Comparison of ENCODE assay signal across 12 mouse cellular contexts in genomic region chr8:34614031-34614526, GRCm38 (mm10).
A peak's percentile ranks its signal among the peaks of the same experiment; 100 is the strongest.
DNase-seq lines count a peak whose midpoint lies in the region; ATAC-seq and TF ChIP-seq lines count a peak whose summit lies in the region.
"Had no signal": no experiment of that assay in that cellular context is flagged by ENCODE, and none has a peak within 500 bp of the region (broad histone marks: within the 10 kb centered on the region; RNA-seq: fewer than 3 reads in every experiment).

No protein-coding gene starts in this region.

- no peak for TF ChIP-seq EP300 in heart, postnatal 0 days (IDR thresholded peaks at IDR 0.05; ENCODE audit: low read depth)

- H3K9ac ChIP-seq in hindbrain, postnatal 0 days (replicated peaks; ENCODE audit: low read length): no peak overlapping the region
- no peak overlapping the region for H3K9ac ChIP-seq in hindbrain, embryonic 12.5 days
- H3K9ac ChIP-seq in heart, postnatal 0 days (replicated peaks; ENCODE audit: low read depth, low read length): no peak overlapping the region
- no peak overlapping the region for H3K9ac ChIP-seq in midbrain, embryonic 15.5 days
- H3K9ac ChIP-seq: midbrain, embryonic 12.5 days had no signal

- no peak for TF ChIP-seq CTCF in hindbrain, postnatal 0 days (IDR thresholded peaks at IDR 0.05; ENCODE audit: low read depth)
- TF ChIP-seq CTCF in heart, postnatal 0 days (IDR thresholded peaks at IDR 0.05; ENCODE audit: low read depth): no peak

- no peak overlapping the region for H3K4me3 ChIP-seq in hindbrain, postnatal 0 days (ENCODE audit: low read length)
- H3K4me3 ChIP-seq in hindbrain, embryonic 12.5 days: no peak overlapping the region
- H3K4me3 ChIP-seq in heart, postnatal 0 days (ENCODE audit: low read depth, low read length): no peak overlapping the region
- H3K4me3 ChIP-seq in midbrain, embryonic 15.5 days: no peak overlapping the region
- H3K4me3 ChIP-seq in embryonic facial prominence, embryonic 10.5 days: no peak overlapping the region
- H3K4me3 ChIP-seq: forebrain, embryonic 10.5 days; midbrain, embryonic 12.5 days had no signal

- 0 out of 2 replicates have a peak overlapping the region, but pooled peaks have one; percentile 13 for H3K4me2 ChIP-seq in hindbrain, postnatal 0 days (ENCODE audit: low read depth, low read length)
- no peak overlapping the region for H3K4me2 ChIP-seq in hindbrain, embryonic 12.5 days (replicated peaks)
- no peak overlapping the region for H3K4me2 ChIP-seq in heart, postnatal 0 days (ENCODE audit: low read depth, low read length)
- H3K4me2 ChIP-seq in midbrain, embryonic 15.5 days: no peak overlapping the region
- H3K4me2 ChIP-seq: midbrain, embryonic 12.5 days had no signal

- no peaks in the 10 kb centered on the region for H3K27me3 ChIP-seq in hindbrain, postnatal 0 days (ENCODE audit: insufficient read depth, low read length)
- H3K27me3 ChIP-seq in hindbrain, embryonic 12.5 days: no peaks in the 10 kb centered on the region; the same call in 1 of the 2 replicates
- H3K27me3 ChIP-seq in heart, postnatal 0 days (ENCODE audit: control insufficient read depth, insufficient read depth, low read length): peaks cover 3% of the 10 kb centered on the region; the same call in 1 of the 2 replicates
- no peaks in the 10 kb centered on the region for H3K27me3 ChIP-seq in midbrain, embryonic 15.5 days (replicated peaks)
- H3K27me3 ChIP-seq in embryonic facial prominence, embryonic 10.5 days (replicated peaks; ENCODE audit: low read depth, poor library complexity, severe bottlenecking): no peaks in the 10 kb centered on the region
- H3K27me3 ChIP-seq: CH12.LX; midbrain, embryonic 12.5 days had no signal

- peak; percentile 94 for ATAC-seq in hindbrain, postnatal 0 days
- no peak for ATAC-seq in hindbrain, embryonic 12.5 days (ENCODE audit: low FRiP score)
- peak; percentile 83 for ATAC-seq in heart, postnatal 0 days (ENCODE audit: insufficient read depth, low read depth)
- ATAC-seq in midbrain, embryonic 15.5 days (replicated peaks): peak; percentile 62

- H3K27ac ChIP-seq in hindbrain, postnatal 0 days: no peak overlapping the region; the same call in 1 of the 2 replicates
- H3K27ac ChIP-seq in hindbrain, embryonic 12.5 days: no peak overlapping the region
- H3K27ac ChIP-seq in heart, postnatal 0 days (ENCODE audit: low read depth): peak overlapping the region; percentile 47; the same call in 1 of the 2 replicates
- H3K27ac ChIP-seq in midbrain, embryonic 15.5 days: no peak overlapping the region
- H3K27ac ChIP-seq in embryonic facial prominence, embryonic 10.5 days (replicated peaks): no peak overlapping the region
- H3K27ac ChIP-seq: forebrain, embryonic 10.5 days; midbrain, embryonic 12.5 days had no signal

- no peaks in the 10 kb centered on the region for H3K36me3 ChIP-seq in hindbrain, postnatal 0 days (ENCODE audit: insufficient read depth, low read length)
- no peaks in the 10 kb centered on the region for H3K36me3 ChIP-seq in hindbrain, embryonic 12.5 days
- H3K36me3 ChIP-seq in heart, postnatal 0 days (replicated peaks; ENCODE audit: control insufficient read depth, insufficient read depth, low read length): no peaks in the 10 kb centered on the region
- no peaks in the 10 kb centered on the region for H3K36me3 ChIP-seq in midbrain, embryonic 15.5 days (replicated peaks)
- H3K36me3 ChIP-seq in embryonic facial prominence, embryonic 10.5 days (replicated peaks): no peaks in the 10 kb centered on the region
- H3K36me3 ChIP-seq: forebrain, embryonic 10.5 days; midbrain, embryonic 12.5 days had no signal

- 34% methylated on average over 10 of the region's 10 CpGs for WGBS in hindbrain, postnatal 0 days
- WGBS in hindbrain, embryonic 12.5 days: 66% methylated on average over 10 of the region's 10 CpGs
- 56% methylated on average over 10 of the region's 10 CpGs for WGBS in heart, postnatal 0 days
- WGBS in midbrain, embryonic 15.5 days: 57% methylated on average over 10 of the region's 10 CpGs
- 68% methylated on average over 10 of the region's 10 CpGs for WGBS in embryonic facial prominence, embryonic 10.5 days

- H3K9me3 ChIP-seq in hindbrain, postnatal 0 days (ENCODE audit: low read length): no peaks in the 10 kb centered on the region
- H3K9me3 ChIP-seq in hindbrain, embryonic 12.5 days (replicated peaks): no peaks in the 10 kb centered on the region
- H3K9me3 ChIP-seq in heart, postnatal 0 days (replicated peaks; ENCODE audit: control insufficient read depth, low read length): no peaks in the 10 kb centered on the region
- H3K9me3 ChIP-seq in midbrain, embryonic 15.5 days: no peaks in the 10 kb centered on the region
- H3K9me3 ChIP-seq in embryonic facial prominence, embryonic 10.5 days: no peaks in the 10 kb centered on the region
- H3K9me3 ChIP-seq: forebrain, embryonic 10.5 days; midbrain, embryonic 12.5 days had no signal

- H3K4me1 ChIP-seq in hindbrain, postnatal 0 days (ENCODE audit: insufficient read depth, low read length): peaks cover 9% of the 10 kb centered on the region
- no peaks in the 10 kb centered on the region for H3K4me1 ChIP-seq in hindbrain, embryonic 12.5 days
- H3K4me1 ChIP-seq in heart, postnatal 0 days (ENCODE audit: control insufficient read depth, insufficient read depth): peaks cover 6% of the 10 kb centered on the region; the same call in 1 of the 2 replicates
- no peaks in the 10 kb centered on the region for H3K4me1 ChIP-seq in midbrain, embryonic 15.5 days
- peaks cover 12% of the 10 kb centered on the region for H3K4me1 ChIP-seq in embryonic facial prominence, embryonic 10.5 days
- H3K4me1 ChIP-seq: midbrain, embryonic 12.5 days had no signal

- peak; percentile 80 for DNase-seq in hindbrain, postnatal 0 days (ENCODE audit: low spot score)
- DNase-seq in cerebellum, adult 11-12 months: peak; percentile 17
- DNase-seq in heart, postnatal 0 days (ENCODE audit: low spot score): peak; percentile 17
- DNase-seq in kidney, postnatal 14 days: no peak
- DNase-seq in adrenal gland, adult (ENCODE audit: inconsistent age in 2 of 2, low spot score in 1 of 2): no peak
- no peak for DNase-seq in embryonic facial prominence, embryonic 10.5 days (ENCODE audit: low spot score)
- DNase-seq: liver had no signal

Comparison
In these comparisons a context has a peak if more than half of its experiments do, and no peak if none do; other contexts are left out.
1. DNase-seq: peak in hindbrain, postnatal 0 days (single experiment), cerebellum, adult 11-12 months (single experiment) and heart, postnatal 0 days (single experiment); none in kidney, postnatal 14 days (single experiment), adrenal gland, adult (0 of 2) and embryonic facial prominence, embryonic 10.5 days (single experiment).